Mouse (Mus musculus) olfactory bulb, adult 2 months (tissue): ENCODE measurements around the gene Pde8a.

Experiments used
- CTCF ChIP-seq: fragments of 200-500 bp; IDR thresholded peaks from 2 replicates; pipeline ENCODE4 v1.5.1; 2012; ENCODE audit warnings: low read depth, mild to moderate bottlenecking, low read length, moderate library complexity; ENCODE audit not compliant: insufficient read depth
- POLR2A ChIP-seq: fragments of 200-500 bp; IDR thresholded peaks from 2 replicates; pipeline ENCODE4 v1.6.1; 2012; ENCODE audit warnings: mild to moderate bottlenecking, low read depth, low read length, moderate library complexity; ENCODE audit not compliant: insufficient read depth

DNA sequence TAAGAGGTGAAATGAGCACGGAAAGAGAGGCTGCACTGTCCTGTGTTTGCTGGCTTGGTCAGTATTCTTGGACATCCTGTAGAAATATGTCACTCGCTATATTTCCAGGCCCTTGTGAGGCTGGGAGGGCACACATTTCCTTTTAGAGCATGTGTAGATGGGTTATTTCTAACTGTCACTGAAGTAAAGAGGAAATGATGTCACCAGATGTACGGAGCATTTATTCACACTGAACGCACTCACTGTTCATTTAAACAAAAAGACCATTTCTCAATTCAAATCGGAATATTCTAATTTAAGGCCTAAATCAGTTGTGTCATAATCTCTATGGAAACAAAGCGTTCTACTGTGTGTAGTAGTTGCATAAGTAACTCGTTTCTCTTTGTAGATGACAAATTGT, 48.2 kb downstream of the Pde8a start:
- no peak for TF ChIP-seq POLR2A
- no peak for TF ChIP-seq CTCF
